Mouse (Mus musculus): Measurements from ENCODE around the gene Crispld2.

Crispld2 gene

DNA sequence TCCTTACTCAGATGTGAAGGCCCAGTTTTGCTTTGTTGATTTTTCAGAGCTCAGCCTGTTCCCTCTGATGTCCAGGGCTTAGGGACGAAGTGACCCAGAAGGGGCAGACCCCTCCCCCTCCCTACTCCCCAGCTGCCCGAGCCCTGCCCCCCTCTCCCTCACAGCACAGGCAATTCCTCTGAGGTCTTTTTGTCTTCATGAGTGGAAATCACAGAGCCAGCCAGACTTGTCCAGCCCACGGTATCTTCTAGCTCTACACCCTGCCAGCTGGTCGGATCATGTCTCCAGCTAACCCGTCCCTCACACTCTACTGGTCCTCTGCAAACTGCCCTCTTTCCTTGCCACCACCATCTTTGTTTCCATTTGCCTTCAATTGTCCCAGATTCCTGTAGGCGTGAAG, 42.2 kb downstream of the Crispld2 start:
- no peak for DNase-seq (ENCODE audit: low spot score in 2 of 2)

DNA sequence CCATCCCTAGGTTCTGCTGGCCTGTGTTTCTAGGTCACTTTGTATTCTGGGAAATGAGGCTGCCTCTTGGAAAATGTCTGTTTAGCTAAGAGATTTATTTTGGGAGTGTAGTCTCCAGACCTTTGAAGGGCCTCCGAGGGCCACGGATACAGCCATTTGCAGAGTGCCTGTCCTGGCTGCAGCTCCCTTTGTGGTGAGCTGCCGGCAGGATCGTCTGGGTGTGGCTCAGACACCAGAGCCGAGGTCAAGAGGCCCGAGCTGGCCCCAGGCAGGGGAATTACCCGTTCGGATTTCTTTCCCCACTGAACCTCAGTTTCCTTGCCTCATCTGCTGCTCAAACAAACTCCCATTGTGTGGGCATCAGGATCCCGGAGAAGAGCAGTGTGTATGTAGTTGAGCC, 43.9 kb downstream of the Crispld2 start:
- DNase-seq (ENCODE audit: low spot score in 2 of 2) = no peak

DNA sequence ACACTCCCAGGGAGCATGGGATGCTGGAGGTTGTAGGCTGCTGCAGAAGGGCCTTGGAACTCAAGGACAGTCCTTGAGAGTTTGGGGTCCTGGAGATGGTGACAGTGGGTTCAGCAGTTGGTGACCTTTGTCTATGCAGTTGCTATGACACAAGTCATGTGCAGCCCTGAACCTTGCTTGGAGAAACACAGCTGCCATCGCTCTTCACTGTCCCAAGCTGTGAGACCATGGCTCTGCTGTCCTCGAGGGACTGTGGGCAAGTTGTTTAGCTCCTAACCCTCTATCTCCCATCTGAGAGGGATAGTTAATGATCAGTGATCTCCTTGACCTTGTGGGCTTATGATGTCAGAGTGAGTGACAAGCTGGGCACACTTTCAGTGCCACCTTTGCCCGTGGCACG, 44.3 kb downstream of the Crispld2 start:
- no peak for DNase-seq (ENCODE audit: low spot score in 2 of 2)

DNA sequence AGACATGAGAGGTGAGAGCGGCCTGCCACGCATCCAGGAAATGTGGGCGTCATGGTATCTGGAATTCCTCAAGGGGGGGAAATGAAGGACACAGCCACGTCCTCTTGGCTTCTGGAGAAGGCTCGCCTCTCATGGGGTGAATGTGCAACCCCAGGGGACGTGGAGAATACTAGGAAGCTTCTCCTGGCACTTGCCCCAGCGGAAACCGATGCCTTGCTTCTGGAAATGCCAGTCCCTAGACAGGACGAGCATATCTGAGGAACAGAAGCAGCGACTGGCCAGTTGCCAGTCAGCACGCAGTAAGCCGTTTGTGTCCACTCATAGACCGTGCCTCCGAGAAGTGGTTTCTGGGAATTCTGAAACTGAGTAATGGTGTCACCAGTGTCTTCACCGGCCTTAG, 45.0 kb downstream of the Crispld2 start:
- DNase-seq (ENCODE audit: low spot score in 2 of 2) = no peak

DNA sequence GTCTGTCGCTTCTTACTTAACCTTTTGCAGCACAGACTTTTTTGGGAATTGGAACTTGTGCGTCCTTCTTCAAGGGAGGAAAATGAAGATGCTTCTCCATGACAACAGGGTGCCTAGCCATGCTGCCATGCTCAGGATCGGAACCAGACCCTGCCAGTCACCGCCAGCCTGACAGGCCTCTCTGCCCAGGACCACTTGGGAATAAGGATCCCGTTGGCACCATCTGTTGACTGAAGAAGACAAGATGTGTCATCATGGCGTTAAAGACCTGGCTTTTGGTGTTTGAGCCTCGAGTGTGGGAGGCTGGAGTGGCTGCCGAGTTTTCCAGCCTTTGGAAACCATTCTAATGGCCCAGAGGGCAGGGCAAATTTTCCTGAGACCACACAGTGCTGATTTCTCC, 45.4 kb downstream of the Crispld2 start:
- DNase-seq (ENCODE audit: low spot score in 2 of 2) = no peak

DNA sequence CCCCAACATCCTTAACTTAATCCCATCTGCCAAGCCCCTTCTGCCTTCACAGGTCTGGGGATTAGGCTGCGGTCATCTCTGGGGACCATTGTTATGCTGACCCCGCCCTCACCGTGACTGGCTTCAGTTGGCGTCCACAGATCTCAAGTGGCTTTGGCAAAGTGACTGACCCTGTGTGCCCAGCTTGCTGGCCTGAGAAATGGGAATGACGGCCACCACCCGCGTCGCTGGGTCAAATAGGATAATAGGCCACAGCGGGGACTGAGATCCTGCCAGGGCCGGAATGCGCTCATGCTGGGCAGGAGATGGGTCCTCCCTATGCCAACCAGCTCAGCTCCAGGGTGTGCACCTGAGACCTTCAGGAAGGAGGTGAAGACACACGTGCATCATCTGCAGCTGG, 46.5 kb downstream of the Crispld2 start:
- DNase-seq (ENCODE audit: low spot score in 2 of 2) = no peak

DNA sequence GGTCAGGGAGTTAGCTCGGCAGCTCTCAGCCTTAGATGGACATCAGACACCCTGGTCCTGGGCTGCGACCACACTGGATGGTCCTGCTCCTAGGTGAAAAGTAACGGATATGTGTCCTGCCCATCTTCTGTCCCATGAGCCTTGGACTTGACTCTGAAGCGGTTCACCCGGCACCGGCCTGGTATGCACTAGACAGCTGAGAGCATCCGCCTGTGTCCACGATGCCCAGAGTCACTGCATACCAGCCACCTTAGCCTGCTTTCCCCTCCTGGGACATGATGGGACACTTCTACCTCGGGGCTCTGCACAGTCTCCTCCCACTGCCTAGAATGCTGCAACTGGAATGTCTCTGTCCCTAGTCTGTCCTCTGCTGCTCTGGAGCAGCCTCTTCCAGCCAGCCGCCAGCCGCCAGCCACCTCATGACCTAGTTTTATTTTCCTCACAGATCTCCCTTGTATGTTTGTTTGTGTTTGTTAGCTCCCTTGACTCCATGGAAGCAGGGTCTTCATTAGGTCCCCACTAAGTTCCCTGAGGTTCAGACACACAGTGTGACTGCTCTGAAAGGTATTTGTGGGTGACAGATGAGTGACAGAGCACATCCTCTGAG, 47.2 kb downstream of the Crispld2 start:
- DNase-seq (ENCODE audit: low spot score in 2 of 2) = no peak

DNA sequence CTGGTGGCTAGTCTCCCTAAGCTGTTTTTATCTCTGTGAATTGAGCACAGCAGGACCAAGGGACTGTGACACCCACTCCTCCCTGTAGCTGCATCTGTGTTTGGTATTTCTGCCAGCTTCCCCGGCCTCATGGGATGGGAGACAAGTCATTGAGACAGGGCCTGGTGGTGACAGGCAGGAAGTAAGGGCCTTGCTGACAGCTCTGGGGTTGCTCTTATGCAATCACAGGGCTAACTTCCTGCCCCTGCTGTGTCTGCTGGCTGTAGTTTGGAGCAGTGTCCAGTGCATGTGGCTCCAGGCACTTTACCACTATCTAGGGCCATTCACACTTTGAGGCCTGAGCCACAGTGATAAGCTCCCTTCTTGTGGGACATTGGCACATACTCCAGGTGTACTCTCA, 48.6 kb downstream of the Crispld2 start:
- DNase-seq (ENCODE audit: low spot score in 2 of 2) = peak; percentile 35 to 47

DNA sequence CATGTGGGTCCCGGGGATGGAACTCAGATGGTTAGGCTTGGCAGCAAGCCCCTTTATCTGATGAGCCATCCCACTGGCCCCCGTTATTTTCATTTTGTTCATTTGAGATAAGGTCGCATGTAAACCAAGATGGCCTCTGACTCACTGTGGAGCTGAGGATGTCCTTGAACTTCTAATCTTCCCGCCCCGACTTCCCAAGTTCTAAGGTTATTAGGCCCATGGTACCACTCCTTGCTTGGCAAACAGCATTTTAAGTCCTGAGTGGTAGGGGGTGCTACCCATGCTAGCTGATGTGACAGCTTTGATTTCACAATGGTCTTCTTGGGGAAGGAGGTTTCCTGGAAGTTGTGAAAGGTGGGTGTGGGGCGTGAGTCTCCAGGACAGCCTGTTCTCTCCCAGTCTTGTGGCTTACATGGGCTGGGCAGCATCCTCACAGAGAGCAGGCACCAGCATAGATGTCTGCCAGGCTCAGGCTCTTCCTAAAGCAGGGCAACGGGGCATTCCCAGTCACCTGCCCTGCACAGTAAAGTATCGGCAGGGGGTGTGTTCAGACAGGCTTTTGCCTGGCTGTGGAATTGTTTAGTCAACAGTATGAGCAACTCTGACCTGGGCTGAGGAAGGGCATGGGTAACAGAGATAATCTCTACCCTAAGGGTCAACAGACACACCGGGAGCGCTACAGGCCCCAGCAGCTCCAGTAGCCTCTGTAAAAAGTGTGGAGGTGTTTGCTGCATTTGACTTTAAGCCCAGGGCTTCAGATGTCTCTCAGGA, 50.5 kb downstream of the Crispld2 start:
- no peak for DNase-seq (ENCODE audit: low spot score in 2 of 2)

DNA sequence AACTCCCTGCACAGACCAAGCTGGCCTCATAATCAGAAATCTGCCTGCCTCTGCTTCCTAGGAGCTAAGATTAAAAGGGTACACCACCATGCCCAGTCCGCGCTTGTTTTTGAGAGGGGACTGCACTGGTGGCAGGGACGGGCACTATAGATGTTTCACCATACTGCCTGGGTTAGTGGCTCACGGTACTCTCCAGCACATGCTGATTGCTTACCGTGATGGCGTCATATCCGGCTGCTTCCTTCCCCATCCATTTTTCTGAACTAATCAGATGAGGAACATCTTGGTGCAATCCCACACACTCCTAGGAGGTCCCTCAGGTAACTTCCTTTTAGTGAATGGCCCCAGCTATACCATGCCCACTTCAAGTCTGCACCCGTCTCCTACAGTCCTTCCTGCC, 52.7 kb downstream of the Crispld2 start:
- DNase-seq (ENCODE audit: low spot score in 2 of 2) = no peak

DNA sequence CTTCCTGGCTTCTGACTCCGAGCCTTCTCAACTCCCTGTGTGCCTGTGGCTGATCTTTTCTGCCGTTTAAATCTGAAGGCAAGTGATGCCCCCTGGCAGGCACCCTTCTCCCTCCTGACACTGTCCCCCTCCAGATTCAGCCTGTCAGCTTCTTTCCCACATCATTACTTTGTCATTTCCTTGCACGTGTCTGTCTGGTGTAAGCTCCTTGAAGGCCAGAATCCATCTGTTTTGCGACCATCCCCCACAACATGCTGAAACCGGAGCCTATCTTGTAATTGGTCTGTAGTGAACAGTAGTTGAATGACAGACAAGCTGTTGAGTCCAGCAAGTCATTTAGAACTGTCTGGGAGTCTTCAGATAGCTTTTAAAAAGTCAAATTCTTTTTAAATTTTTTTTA, 53.2 kb downstream of the Crispld2 start:
- no peak for DNase-seq (ENCODE audit: low spot score in 2 of 2)

DNA sequence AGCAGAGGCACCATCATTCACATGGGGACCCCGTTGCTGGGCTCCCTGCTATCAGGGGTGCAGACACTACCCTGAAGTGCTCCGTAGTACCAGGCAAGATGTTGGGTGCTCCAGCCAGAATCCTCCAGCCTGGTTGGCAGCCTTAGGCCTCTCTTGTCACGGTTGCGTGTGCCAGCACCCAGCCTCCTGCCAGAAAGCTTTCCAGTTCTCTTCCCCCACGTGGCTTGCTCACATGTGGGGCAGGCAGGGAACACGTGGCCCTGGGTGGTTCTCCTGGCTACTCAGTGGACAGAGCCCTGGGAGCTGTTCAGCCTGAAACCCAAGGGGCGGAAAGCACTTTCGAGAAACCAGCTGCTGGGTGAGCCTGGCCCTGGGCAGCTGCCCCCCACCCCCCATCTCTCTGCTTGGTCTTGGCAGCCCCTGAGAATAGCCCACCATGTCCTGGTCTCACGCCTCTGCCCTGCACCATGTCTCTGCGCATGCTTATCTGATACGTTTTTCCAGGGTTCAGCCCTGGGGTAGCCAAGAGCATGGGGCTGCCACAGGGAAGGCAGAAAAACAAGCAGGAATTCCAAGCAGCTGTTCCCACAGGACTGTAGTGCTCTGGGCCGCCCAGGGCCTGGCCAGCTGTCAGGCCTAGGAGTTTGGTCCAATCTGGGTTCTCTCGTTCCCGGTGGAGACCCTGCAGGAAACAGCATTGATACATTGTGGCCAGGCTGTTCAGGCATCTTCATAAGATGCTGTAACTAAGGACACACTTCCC, 54.2 kb downstream of the Crispld2 start:
- peak; percentile 80 to 90 for DNase-seq (ENCODE audit: low spot score in 2 of 2)

DNA sequence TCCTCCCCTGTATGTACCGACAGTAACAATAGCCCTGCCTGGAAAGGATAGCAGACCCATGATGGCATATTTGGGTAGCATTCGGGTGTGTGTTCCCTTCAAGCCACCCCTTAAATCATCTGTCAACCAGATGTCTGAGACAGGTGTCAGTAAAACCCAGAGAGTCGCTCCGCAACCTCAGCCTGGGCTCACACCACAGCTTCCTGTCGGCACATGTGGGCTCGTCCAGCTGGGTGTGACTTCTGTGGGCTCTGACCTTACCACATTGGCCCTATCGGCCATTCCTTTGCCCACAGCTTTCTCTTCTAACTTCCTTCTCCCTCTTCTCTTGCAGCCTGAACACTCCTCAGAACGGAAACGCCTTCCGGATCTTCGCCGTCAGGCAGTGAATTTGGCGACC, 57.7 kb downstream of the Crispld2 start:
- no peak for DNase-seq (ENCODE audit: low spot score in 2 of 2)

DNA sequence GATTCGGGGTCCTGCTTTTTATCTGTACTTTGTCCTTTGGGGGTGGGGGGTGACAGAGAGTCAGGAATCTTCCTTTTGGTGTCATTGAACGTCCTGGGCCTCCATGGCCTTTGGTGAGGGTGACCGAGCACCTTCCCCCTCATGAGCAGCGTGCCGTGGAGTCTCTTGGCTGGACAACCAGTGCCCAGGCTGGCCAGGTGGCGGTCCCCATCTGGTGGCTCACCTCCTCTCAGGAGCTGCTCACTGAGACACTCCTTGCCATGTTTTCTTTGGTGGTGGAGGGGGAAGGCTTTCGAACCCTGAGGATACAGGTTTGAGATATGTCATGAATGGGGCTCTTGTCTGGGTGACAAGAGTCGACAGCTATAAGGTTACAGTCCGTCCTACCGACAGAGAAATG, 58.1 kb downstream of the Crispld2 start:
- no peak for DNase-seq (ENCODE audit: low spot score in 2 of 2)

DNA sequence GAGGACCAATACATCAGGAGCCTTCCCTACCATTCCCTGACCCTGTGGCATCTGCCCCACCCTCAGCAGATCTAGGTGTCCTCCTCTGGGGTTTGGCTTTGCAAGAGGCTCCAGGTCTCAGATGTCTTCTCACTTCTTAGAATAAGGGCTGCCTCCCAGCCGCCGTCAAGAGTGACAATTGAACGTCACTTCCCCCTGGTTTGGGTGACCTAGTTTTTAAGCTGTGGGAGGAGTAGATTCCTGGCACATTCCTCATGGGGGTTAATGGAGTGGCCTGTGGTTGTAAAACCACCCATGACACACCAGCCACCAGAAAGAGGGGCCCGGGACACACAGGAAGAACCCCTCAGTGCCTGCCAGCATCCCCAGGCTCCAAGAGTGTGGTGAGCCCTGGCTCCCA, 58.8 kb downstream of the Crispld2 start:
- no peak for DNase-seq (ENCODE audit: low spot score in 2 of 2)

DNA sequence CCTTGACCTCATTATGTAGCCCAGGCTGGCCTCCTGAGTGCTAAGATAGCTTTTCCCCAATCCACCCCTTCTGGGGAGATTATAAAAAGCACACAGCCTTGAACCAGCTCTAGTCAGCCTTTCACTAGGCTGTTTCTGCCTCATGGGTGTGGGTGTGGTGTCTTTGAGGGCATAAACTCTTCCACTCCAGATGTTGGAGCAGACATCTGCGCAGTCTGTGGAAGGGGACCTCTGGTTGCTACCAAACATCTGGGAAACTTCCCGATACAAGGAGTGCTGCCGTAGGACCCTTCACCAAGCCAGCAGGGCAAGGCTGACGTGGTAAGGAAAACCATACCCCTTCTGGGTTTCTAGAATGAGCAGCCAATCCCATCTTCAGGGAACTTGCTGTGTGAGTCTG, 59.7 kb downstream of the Crispld2 start:
- DNase-seq (ENCODE audit: low spot score in 2 of 2) = no peak

DNA sequence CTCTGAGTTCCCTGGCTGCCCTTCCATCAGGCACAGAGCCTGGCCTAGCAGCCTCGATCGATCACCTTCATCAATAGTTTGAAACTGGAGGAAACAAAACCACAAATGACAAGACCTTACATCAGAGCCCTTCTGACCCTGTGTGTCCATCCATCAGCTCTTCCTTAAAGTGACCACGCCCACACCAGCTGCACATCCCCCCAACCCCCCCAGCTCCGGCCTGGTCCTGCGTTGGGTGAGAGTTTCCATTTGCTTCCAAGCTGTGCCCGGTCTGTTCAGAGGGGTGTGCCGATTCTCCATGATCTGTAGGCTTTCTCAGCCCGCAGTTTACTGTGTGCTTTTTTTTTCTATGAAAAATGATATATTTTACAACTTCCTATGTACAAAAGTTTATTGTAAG, 60.1 kb downstream of the Crispld2 start:
- DNase-seq (ENCODE audit: low spot score in 2 of 2) = no peak

DNA sequence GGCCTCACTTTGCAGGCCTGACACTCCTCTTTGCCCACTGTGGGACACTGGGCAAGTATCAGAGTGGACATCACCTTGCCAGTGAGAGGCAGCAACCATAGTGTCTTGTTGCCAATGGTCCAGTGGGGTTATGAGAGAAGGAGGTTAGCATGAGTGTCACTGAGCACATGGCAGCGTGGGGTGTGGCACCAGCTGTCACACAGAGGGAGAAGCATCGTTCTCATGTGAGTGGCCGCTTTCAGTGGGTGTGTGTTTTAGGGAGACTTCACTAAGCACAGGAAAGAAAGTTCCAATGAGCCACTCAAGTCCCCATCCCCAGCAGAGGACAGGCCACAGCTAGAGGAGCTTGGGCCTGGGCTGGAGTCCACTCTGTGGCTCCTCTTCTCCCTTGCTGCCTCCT, 62.6 kb downstream of the Crispld2 start:
- no peak for DNase-seq (ENCODE audit: low spot score in 2 of 2)

DNA sequence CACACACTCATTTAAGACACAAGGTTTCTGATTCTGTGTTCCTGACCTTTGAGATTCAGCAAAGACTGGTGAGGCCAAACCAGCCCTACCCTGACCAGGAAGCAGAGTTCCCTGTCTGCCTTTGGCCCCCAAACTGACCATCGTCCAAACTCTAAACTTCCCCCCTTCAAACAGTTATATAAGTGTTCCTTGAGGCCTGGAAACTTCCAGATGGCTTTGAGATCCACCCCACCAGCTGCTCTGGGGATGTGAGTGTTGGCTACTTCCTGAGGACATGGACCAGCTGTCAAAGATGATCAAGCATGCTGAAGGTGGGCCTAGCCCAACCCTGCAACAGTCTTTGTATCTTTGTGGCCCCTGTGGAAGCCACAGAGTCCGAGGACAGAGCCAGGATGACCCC, 64.8 kb downstream of the Crispld2 start:
- no peak for DNase-seq (ENCODE audit: low spot score in 2 of 2)

DNA sequence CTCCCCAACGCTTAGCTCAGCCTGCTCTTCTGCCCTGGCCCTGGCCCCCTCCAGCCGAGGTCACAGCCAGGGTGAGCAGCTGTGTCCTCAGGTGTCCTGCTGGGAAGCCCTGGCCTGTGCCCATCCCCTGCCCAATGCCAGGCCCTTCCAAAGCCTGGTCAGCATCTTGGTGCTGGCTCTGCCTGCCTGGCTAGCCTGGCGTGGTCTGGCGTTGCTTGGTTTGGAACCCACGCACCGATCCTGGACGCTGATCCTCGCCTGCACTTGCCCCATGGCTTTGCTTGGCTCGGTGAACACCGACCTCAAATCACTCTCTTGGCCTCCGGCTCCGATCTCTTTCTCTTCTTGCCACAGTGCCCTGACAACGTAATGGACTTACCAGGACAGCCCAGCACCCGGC, 70.5 kb downstream of the Crispld2 start:
- no peak for DNase-seq (ENCODE audit: low spot score in 2 of 2)

DNA sequence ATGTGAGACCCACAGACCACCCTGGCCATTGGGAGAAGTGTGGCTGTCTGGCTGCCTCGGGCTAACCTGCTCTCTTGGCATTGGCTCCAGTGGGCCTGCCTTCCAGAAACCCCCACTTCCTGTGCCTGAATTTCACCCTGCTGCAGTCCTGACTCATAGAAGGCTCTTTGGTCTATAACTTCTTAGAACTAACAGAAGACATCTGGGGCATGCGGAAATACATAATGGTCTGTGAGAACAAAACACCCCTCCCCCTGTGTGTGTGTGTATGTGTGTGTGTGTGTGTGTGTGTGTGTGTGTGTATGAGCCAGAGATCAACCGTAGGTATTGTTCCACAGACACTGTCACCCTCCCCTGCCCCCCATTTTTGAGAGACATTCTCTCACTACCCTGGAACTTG, 71.1 kb downstream of the Crispld2 start:
- no peak for DNase-seq (ENCODE audit: low spot score in 2 of 2)

DNA sequence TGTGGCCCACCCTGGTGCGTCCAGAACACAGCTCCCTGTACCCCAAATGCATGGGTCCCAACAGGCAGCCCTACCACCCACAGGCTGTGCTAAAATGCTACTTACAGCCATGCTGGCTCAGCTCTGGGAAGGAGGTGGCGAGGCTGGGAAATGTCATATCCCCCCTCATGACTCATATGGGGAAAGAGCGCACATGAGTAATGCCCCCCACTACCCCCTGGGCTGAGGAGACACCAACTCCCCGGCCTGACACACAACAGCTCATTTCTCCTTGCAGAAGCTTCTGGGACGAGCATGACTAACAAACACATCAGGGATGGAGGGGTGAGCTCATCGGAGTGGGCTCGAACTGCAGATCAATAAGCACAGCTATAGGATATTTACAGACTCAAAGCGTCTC, 73.4 kb downstream of the Crispld2 start:
- no peak for DNase-seq (ENCODE audit: low spot score in 2 of 2)

DNA sequence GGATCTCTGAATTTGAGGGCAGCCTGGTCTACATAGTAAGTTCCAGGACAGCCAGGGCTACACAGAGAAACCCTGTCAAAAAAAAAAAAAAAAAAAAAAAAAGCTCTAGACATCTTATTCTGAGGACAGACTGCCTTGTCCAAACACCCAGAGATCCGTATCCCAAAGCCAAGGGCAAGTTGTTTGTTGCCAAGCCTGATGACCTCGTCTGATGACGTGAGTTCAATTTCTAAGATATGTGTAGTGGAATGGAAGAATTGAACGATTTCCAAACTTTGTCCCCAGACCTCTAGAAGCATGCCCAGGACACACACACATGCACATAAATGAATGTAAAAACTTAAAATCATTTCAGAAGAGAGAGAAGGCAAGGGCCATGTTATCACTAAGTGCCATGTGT, 74.0 kb downstream of the Crispld2 start:
- DNase-seq (ENCODE audit: low spot score in 2 of 2) = no peak

All from frontal cortex, postnatal 36 days (tissue).